Mouse (Mus musculus): ENCODE data around the gene Tmem213. TPM values are rescaled to one million over a fixed set of nuclear protein-coding genes. Genes with fewer than 3 reads are reported as not detected.
A peak's percentile ranks its signal among the peaks of the same experiment; 100 is the strongest.

Tmem213 gene
- polyA plus RNA-seq, 1 experiment from 2014 or later, result not detected

DNA sequence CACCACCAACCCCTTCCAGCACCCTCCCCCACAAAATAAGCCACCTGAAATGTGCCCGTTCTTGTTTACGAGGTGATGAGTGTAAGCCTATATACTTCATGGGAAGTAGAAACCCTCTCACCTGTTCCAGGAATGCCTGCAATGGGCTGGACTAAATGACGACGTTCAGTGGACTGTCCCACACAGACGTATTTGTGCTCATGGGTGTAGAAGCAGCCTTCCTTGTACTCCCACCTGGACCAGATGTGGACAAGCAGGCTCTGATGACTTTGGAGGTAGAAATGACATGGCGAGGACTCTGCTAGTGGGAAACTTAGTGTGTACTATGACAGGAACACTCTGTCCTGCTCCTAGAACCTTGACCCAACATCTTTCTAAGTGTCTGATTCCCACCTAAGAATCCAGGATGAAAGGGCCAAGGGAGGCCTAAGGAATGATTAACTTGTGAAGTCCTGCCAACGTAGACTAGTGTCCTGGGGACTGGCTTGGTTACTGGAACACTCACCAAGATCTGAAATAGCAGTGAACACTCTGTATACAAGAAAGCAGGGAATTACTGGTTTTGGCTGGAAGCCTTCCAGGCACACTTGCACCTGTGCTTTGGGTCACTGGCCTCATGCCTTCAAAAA, 15.3 kb downstream of the Tmem213 start, which contains the start of gene Atp6v0a4:
TSS of gene Atp6v0a4 (minus strand) at position 380 of the 629 bp plus-strand sequence.
- Histone ChIP-seq H3K27ac (ENCODE audit: low read length) (no peak within 1 kb of the TSS), H3K27me3 (ENCODE audit: control insufficient read depth, insufficient read depth, low read depth, low read length) (no peaks in the 10 kb centered on the region), H3K4me2 (ENCODE audit: low read length) (no peak within 1 kb of the TSS), H3K4me3 (ENCODE audit: low read depth, low read length) (no peak within 1 kb of the TSS), H3K9ac (ENCODE audit: low read depth, low read length) (no peak within 1 kb of the TSS), H3K36me3 (ENCODE audit: control insufficient read depth, insufficient read depth, low read length) (peaks cover 34% of the 10 kb centered on the region), H3K4me1 (ENCODE audit: control insufficient read depth, insufficient read depth, low read length) (no peaks in the 10 kb centered on the region), H3K9me3 (replicated peaks; ENCODE audit: control insufficient read depth, low read length, poor library complexity, severe bottlenecking) (no peaks in the 10 kb centered on the region)
- 94% methylated on average over 7 of the region's 7 CpGs for WGBS
- no peak for ATAC-seq

DNA sequence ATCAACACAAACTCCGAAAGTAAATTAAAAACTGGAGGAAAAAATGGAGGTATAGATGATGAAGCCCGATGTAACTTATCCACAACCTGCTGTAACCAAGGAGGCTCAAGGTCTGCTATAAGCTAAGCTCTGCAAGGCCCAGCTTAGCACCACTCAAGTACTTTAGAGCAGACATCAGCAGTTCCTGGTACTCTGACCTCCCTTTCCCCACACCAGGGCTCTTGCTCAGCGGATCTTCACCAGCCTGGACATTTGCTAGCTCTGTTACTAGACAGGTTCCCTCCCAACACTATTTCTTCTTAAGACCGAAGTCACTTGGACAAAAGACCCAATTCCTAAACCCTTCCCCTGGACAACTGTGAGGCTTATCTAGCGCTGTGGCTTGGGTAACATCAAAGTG, 15.8 kb downstream of the Tmem213 start:
- Histone ChIP-seq H3K9ac (ENCODE audit: low read depth, low read length) (no peak overlapping the region), H3K9me3 (replicated peaks; ENCODE audit: control insufficient read depth, low read length, poor library complexity, severe bottlenecking) (no peaks in the 10 kb centered on the region), H3K36me3 (ENCODE audit: control insufficient read depth, insufficient read depth, low read length) (peaks cover 35% of the 10 kb centered on the region), H3K4me1 (ENCODE audit: control insufficient read depth, insufficient read depth, low read length) (no peaks in the 10 kb centered on the region), H3K4me2 (ENCODE audit: low read length) (no peak overlapping the region), H3K4me3 (ENCODE audit: low read depth, low read length) (no peak overlapping the region), H3K27ac (ENCODE audit: low read length) (no peak overlapping the region), H3K27me3 (ENCODE audit: control insufficient read depth, insufficient read depth, low read depth, low read length) (no peaks in the 10 kb centered on the region)
- ATAC-seq, result no peak
- WGBS, result 98% methylated on average over 5 of the region's 5 CpGs

DNA sequence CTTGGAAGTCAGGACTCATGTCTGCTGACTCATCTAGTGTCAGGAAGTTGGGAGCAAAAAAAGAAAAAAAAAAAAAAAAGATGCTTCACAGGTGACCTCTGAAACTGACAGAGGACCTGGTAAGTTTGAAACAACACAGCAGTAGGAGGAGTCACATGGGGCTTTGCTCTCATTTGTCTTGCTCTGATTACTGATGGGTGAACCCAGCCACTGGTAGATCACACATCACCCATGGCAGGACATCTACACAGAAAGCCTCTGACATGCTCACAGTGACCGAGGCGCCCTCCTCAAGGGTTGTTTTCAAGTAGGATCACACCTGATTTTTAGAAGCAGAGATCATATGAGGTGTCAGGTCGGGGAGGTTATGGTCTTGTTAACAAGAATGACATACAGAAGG, 16.4 kb downstream of the Tmem213 start:
- Histone ChIP-seq H3K4me2 (ENCODE audit: low read length) (no peak overlapping the region), H3K9me3 (replicated peaks; ENCODE audit: control insufficient read depth, low read length, poor library complexity, severe bottlenecking) (no peaks in the 10 kb centered on the region), H3K27ac (ENCODE audit: low read length) (no peak overlapping the region), H3K36me3 (ENCODE audit: control insufficient read depth, insufficient read depth, low read length) (peaks cover 39% of the 10 kb centered on the region), H3K27me3 (ENCODE audit: control insufficient read depth, insufficient read depth, low read depth, low read length) (no peaks in the 10 kb centered on the region), H3K9ac (ENCODE audit: low read depth, low read length) (no peak overlapping the region), H3K4me3 (ENCODE audit: low read depth, low read length) (no peak overlapping the region), H3K4me1 (ENCODE audit: control insufficient read depth, insufficient read depth, low read length) (no peaks in the 10 kb centered on the region)
- ATAC-seq, result no peak
- WGBS, result 95% methylated on average over 3 of the region's 3 CpGs

DNA sequence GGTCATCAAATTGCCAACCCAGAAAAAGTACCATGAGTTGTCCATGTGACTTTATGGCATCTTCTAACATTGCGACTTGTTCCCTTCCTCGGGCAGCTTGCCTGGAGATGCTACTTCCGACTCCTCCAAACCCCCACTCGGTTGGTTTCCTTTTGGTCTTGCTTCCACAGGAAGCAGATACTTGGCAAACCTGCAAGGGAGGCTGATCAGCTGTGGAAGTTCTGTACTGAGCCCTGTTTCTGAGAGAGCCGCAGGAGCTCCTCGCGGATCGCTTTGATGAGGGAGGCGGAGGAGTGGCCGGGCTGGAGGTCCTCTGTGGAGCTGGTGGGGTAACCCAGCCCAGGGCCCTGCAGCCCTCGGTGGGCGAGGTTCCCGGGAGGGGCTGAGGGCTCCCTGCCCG, 19.1 kb downstream of the Tmem213 start:
- 90% methylated on average over 14 of the region's 14 CpGs for WGBS
- Histone ChIP-seq H3K9ac (ENCODE audit: low read depth, low read length) (no peak overlapping the region), H3K4me2 (ENCODE audit: low read length) (no peak overlapping the region), H3K4me3 (ENCODE audit: low read depth, low read length) (no peak overlapping the region), H3K36me3 (ENCODE audit: control insufficient read depth, insufficient read depth, low read length) (peaks cover 45% of the 10 kb centered on the region), H3K27ac (ENCODE audit: low read length) (no peak overlapping the region), H3K27me3 (ENCODE audit: control insufficient read depth, insufficient read depth, low read depth, low read length) (no peaks in the 10 kb centered on the region), H3K4me1 (ENCODE audit: control insufficient read depth, insufficient read depth, low read length) (no peaks in the 10 kb centered on the region; the same call in 1 of the 2 replicates), H3K9me3 (replicated peaks; ENCODE audit: control insufficient read depth, low read length, poor library complexity, severe bottlenecking) (no peaks in the 10 kb centered on the region)
- ATAC-seq, result no peak

DNA sequence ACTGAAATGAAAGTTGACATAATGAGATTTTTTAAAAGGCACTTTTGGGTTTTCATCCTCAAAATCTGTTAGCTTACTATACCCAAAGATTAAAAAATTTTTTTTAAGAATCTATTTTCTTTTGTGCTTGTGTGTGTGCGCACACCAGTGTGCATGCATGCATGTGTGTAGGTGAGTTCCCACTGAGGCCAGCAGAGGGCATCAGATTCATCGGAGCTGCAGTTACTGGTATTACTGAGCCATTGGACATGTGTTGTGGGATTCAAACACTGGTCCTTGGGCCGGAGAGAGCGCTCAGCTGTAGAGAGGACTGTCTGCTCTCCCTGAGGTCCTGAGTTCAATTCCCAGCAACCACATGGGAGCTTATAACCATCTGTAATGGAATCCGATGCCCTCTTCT, 20.8 kb downstream of the Tmem213 start:
- WGBS, result 98% methylated on average over 5 of the region's 5 CpGs
- ATAC-seq, result no peak
- no peak overlapping the region for H3K4me3 ChIP-seq (ENCODE audit: low read depth, low read length)
- H3K27ac ChIP-seq (ENCODE audit: low read length), result no peak overlapping the region
- H3K36me3 ChIP-seq (ENCODE audit: control insufficient read depth, insufficient read depth, low read length), result peaks cover 41% of the 10 kb centered on the region
- no peaks in the 10 kb centered on the region; the same call in 1 of the 2 replicates for H3K4me1 ChIP-seq (ENCODE audit: control insufficient read depth, insufficient read depth, low read length)
- H3K27me3 ChIP-seq (ENCODE audit: control insufficient read depth, insufficient read depth, low read depth, low read length), result no peaks in the 10 kb centered on the region
- no peaks in the 10 kb centered on the region for H3K9me3 ChIP-seq (replicated peaks; ENCODE audit: control insufficient read depth, low read length, poor library complexity, severe bottlenecking)
- H3K9ac ChIP-seq (ENCODE audit: low read depth, low read length), result no peak overlapping the region
- H3K4me2 ChIP-seq (ENCODE audit: low read length), result no peak overlapping the region

DNA sequence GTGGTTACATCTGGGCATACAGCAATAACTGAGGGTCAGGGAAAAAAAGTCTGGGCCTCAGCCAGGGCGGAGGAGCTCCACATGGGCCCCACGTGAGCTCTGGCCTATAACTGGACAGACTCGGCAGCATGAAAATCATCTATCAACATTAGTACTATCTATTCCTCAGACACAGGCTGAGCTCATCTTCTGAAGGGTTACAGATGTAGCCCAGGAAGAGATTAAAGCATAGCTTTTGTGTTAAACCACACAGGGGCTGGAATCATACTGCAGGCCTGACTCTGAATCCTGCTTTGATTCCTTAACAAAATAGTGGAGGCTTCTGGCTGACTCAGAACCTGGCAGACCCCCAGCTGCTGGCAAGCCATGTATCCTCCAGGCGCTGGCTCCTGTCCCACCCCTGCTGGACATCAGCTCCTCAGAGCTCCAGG, 22.8 kb downstream of the Tmem213 start:
- H3K27me3 ChIP-seq (ENCODE audit: control insufficient read depth, insufficient read depth, low read depth, low read length), result no peaks in the 10 kb centered on the region
- H3K36me3 ChIP-seq (ENCODE audit: control insufficient read depth, insufficient read depth, low read length), result peaks cover 41% of the 10 kb centered on the region

DNA sequence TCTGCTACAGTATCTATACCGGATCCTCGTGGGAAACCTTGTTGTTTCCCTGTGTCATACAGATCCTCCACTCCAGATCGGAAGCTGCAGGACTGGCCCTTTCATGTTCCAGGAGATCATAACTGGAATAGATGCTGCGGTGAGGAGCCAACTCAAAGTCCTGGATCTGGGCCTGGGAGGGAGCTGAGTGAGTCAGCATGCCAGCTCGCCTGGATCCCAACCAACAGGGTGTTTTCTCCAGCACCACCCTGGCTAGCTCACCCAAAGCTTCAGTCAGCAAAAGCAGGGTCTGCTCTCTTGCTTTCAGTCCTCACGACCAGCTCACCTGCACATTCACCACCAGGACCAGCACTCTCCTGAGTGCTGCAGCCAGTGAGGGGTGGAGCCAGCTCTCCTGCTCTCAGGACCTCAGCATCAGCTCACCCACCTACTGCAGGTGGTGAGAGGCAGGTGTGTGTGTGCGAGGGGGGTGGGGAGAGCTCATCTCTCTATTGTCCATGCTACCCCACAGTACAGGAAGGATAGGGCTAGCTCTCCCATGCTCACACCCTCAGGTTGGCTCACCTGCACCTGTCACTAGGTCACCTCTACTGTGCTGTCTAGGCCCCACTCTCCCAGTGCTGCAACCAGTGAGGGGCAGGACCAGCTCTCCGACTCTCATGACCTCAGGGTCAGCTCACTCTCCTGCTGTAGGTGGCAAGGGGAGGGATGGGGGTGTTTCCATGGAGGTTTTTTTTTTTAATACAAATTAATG, 25.9 kb downstream of the Tmem213 start:
- Histone ChIP-seq H3K4me3 (ENCODE audit: low read depth, low read length) (no peak overlapping the region), H3K4me1 (ENCODE audit: control insufficient read depth, insufficient read depth, low read length) (no peaks in the 10 kb centered on the region; the same call in 1 of the 2 replicates), H3K9me3 (replicated peaks; ENCODE audit: control insufficient read depth, low read length, poor library complexity, severe bottlenecking) (no peaks in the 10 kb centered on the region), H3K27me3 (ENCODE audit: control insufficient read depth, insufficient read depth, low read depth, low read length) (no peaks in the 10 kb centered on the region), H3K4me2 (ENCODE audit: low read length) (no peak overlapping the region), H3K9ac (ENCODE audit: low read depth, low read length) (no peak overlapping the region), H3K36me3 (ENCODE audit: control insufficient read depth, insufficient read depth, low read length) (peaks cover 31% of the 10 kb centered on the region), H3K27ac (ENCODE audit: low read length) (no peak overlapping the region)
- WGBS, result 87% methylated on average over 8 of the region's 8 CpGs
- ATAC-seq, result peak; percentile 51; the same call in 1 of the 2 replicates

More for the DNA sequence above, 22.8 kb downstream of the Tmem213 start:
- Histone ChIP-seq H3K4me3 (ENCODE audit: low read depth, low read length) (no peak overlapping the region), H3K4me1 (ENCODE audit: control insufficient read depth, insufficient read depth, low read length) (no peaks in the 10 kb centered on the region; the same call in 1 of the 2 replicates), H3K4me2 (ENCODE audit: low read length) (no peak overlapping the region), H3K9ac (ENCODE audit: low read depth, low read length) (no peak overlapping the region), H3K9me3 (replicated peaks; ENCODE audit: control insufficient read depth, low read length, poor library complexity, severe bottlenecking) (no peaks in the 10 kb centered on the region), H3K27ac (ENCODE audit: low read length) (no peak overlapping the region)
- 0 out of 2 replicates have a peak, but pooled peaks have one; percentile 14 for ATAC-seq
- WGBS, result 69% methylated on average over 4 of the region's 4 CpGs

DNA sequence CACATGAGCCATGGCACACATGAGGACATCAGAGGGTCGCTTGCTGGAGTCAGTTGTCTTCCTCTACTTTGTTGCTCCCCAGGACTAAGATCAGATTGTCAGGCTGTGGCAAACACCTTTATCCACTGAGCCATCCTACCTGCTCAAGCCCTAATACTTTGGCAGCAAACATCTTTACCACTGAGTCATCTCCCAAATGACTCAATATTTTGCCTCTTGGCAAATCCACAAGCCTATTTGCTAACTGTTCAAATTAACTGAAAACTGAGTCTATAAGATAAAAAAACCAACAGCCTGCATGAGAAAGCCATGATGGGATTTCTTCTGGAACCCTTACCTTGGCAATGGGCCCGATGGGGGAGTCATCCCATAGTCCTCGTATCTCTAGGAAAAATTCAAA, 30.0 kb downstream of the Tmem213 start:
- no peak overlapping the region for H3K4me3 ChIP-seq (ENCODE audit: low read depth, low read length)
- H3K4me1 ChIP-seq (ENCODE audit: control insufficient read depth, insufficient read depth, low read length), result no peaks in the 10 kb centered on the region
- H3K4me2 ChIP-seq (ENCODE audit: low read length), result no peak overlapping the region
- no peaks in the 10 kb centered on the region for H3K27me3 ChIP-seq (ENCODE audit: control insufficient read depth, insufficient read depth, low read depth, low read length)
- no peak for ATAC-seq
- peaks cover 28% of the 10 kb centered on the region for H3K36me3 ChIP-seq (ENCODE audit: control insufficient read depth, insufficient read depth, low read length)
- no peak overlapping the region for H3K27ac ChIP-seq (ENCODE audit: low read length)
- H3K9me3 ChIP-seq (replicated peaks; ENCODE audit: control insufficient read depth, low read length, poor library complexity, severe bottlenecking), result no peaks in the 10 kb centered on the region
- 90% methylated on average over 3 of the region's 3 CpGs for WGBS
- no peak overlapping the region for H3K9ac ChIP-seq (ENCODE audit: low read depth, low read length)

DNA sequence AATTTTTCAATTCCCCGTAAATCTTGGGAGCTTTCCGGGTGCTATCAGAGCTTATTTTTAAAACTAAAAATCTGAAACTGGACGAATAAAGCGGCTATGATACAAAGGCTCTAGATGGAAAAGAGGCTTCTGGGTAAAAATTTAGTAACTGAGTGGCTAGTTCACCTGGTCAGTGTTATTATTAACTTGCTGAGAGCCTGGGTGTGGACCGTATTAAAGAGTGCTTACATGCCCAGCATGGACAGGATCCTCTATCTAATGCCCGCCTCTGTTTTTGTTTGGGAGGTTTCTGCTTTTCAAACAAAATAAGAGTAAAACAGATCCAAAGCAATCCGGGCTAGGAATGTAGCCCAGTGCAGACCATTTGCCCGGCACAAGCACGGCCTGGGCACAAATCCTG, 31.3 kb downstream of the Tmem213 start:
- Histone ChIP-seq H3K9me3 (replicated peaks; ENCODE audit: control insufficient read depth, low read length, poor library complexity, severe bottlenecking) (no peaks in the 10 kb centered on the region), H3K4me2 (ENCODE audit: low read length) (no peak overlapping the region), H3K4me1 (ENCODE audit: control insufficient read depth, insufficient read depth, low read length) (no peaks in the 10 kb centered on the region), H3K27ac (ENCODE audit: low read length) (no peak overlapping the region), H3K27me3 (ENCODE audit: control insufficient read depth, insufficient read depth, low read depth, low read length) (no peaks in the 10 kb centered on the region), H3K4me3 (ENCODE audit: low read depth, low read length) (no peak overlapping the region), H3K9ac (ENCODE audit: low read depth, low read length) (no peak overlapping the region), H3K36me3 (ENCODE audit: control insufficient read depth, insufficient read depth, low read length) (peaks cover 20% of the 10 kb centered on the region)
- no peak for ATAC-seq
- WGBS, result 96% methylated on average over 9 of the region's 9 CpGs

All from midbrain, embryonic 16.5 days (tissue).